Mouse (Mus musculus) mesoderm, embryonic 11.5 days (tissue): Measurements from ENCODE around the gene Cnpy3.
"Not testable (repeated sequence)": the region's sequence is repeated elsewhere in the genome, so short reads cannot be mapped to it uniquely, and the experiment has no call there.

Experiments
- DNase-seq: peaks from one replicate; pipeline ENCODE4 v3.0.0-alpha.2; 2012; ENCODE audit warnings: low read depth, low spot score

The Cnpy3 gene

GRCm38 (mm10) chr17:46751794-46752556, at the start of gene Cnpy3:
Gene Cnpy3, minus strand, starts transcription at chr17:46752214.
- DNase-seq, result peak; percentile 99

GRCm38 (mm10) chr17:46801761-46802160, 49.7 kb upstream of the Cnpy3 start:
- DNase-seq, result no peak

- no peak for DNase-seq
These were observed 47.7 kb upstream of the Cnpy3 start for GRCm38 (mm10) chr17:46799680-46800079.

- no peak for DNase-seq
These were observed 45.4 kb upstream of the Cnpy3 start for GRCm38 (mm10) chr17:46797386-46797785.

- DNase-seq, result no peak
These were observed 44.7 kb upstream of the Cnpy3 start for GRCm38 (mm10) chr17:46796743-46797142.

- no peak for DNase-seq
These were observed 40.9 kb upstream of the Cnpy3 start for GRCm38 (mm10) chr17:46792963-46793362.

- not testable (repeated sequence) for DNase-seq
These were observed 36.0 kb upstream of the Cnpy3 start for GRCm38 (mm10) chr17:46787974-46788373.

GRCm38 (mm10) chr17:46786952-46787351, 34.9 kb upstream of the Cnpy3 start:
- DNase-seq, result no peak

GRCm38 (mm10) chr17:46783222-46783565, 31.2 kb upstream of the Cnpy3 start:
- DNase-seq, result no peak

- DNase-seq, result peak; percentile 95
These were observed 30.6 kb upstream of the Cnpy3 start, which contains the start of gene Rpl7l1 for GRCm38 (mm10) chr17:46782341-46783221. Gene Rpl7l1, minus strand, starts transcription at chr17:46782672.

- DNase-seq, result no peak
These were observed 29.9 kb upstream of the Cnpy3 start for GRCm38 (mm10) chr17:46781876-46782275.

- DNase-seq, result no peak
These were observed 24.1 kb upstream of the Cnpy3 start for GRCm38 (mm10) chr17:46776087-46776486.

- no peak for DNase-seq
These were observed 23.1 kb upstream of the Cnpy3 start for GRCm38 (mm10) chr17:46775070-46775469.

- no peak for DNase-seq
These were observed 22.1 kb upstream of the Cnpy3 start for GRCm38 (mm10) chr17:46774131-46774472.

GRCm38 (mm10) chr17:46773278-46774130, 21.5 kb upstream of the Cnpy3 start:
- no peak for DNase-seq

GRCm38 (mm10) chr17:46772404-46773277, 20.6 kb upstream of the Cnpy3 start, which contains the start of gene 2310039H08Rik:
Gene 2310039H08Rik, plus strand, starts transcription at chr17:46772635.
- DNase-seq, result peak; percentile 91

- no peak for DNase-seq
These were observed 20.0 kb upstream of the Cnpy3 start for GRCm38 (mm10) chr17:46772038-46772403.

- DNase-seq, result no peak
These were observed 19.6 kb upstream of the Cnpy3 start for GRCm38 (mm10) chr17:46771616-46772015.

GRCm38 (mm10) chr17:46771025-46771424, 19.0 kb upstream of the Cnpy3 start:
- DNase-seq, result no peak

GRCm38 (mm10) chr17:46770546-46770945, 18.5 kb upstream of the Cnpy3 start:
- no peak for DNase-seq

- no peak for DNase-seq
These were observed 15.9 kb upstream of the Cnpy3 start for GRCm38 (mm10) chr17:46767868-46768267.
